Mouse (Mus musculus): ENCODE measurements around the gene Tmem218. TPM values are rescaled to one million over a fixed set of nuclear protein-coding genes. Genes with fewer than 3 reads are reported as not detected.

The Tmem218 gene
- total and polyA plus RNA-seq, 2 experiments from 2014 or later = 6.3 to 11.4 TPM

DNA sequence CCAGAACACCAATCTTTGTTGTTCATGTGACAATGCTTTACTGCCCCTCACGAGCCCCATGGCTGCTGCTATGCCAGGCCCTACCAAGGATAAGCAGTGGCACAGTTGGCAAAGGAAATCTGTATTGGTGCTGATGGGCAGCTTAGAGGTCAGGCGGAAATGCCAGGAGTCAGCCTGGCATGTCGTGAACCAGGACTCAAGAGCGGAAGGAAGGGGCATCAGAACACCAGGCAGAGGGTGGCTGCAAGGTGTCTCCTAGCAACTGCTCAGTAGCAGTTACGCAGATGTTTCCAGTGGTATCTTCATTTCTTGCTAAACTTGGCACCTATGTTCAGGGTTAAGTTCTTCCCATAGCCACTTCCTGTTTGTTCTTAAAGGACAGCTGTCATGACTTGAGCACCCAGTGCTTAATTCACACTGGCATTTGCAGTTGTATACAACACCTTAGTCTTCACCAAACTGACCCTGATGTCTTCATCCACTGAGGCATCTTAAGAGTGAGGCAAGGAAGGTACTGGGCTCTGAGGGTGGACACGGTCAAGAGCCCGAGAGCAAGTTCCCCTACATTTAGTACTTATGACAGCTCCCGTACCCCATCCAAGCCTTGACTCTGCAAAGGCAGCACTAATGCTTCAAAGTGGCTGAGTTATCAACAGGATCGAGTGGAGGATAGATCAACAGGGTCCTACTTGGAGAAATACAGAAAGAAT lies 22.6 kb downstream of the Tmem218 start:
- DNase-seq (ENCODE audit: low spot score) (no peak), ATAC-seq (no peak)
- no peaks in the 10 kb centered on the region for H3K9me3 ChIP-seq (ENCODE audit: low read length)
- H3K27ac ChIP-seq = no peak overlapping the region
- H3K4me3 ChIP-seq (ENCODE audit: low read length) = no peak overlapping the region
- H3K27me3 ChIP-seq (ENCODE audit: insufficient read depth, low read length) = no peaks in the 10 kb centered on the region
- no peak for TF ChIP-seq CTCF (IDR thresholded peaks at IDR 0.05; ENCODE audit: low read depth)
- H3K4me1 ChIP-seq (ENCODE audit: insufficient read depth, low read length) = no peaks in the 10 kb centered on the region
- no peaks in the 10 kb centered on the region for H3K36me3 ChIP-seq (ENCODE audit: insufficient read depth, low read length)
- WGBS = 92% methylated on average over 9 of the region's 9 CpGs
- no peak overlapping the region for H3K9ac ChIP-seq (replicated peaks; ENCODE audit: low read length)
- no peak overlapping the region for H3K4me2 ChIP-seq (ENCODE audit: low read depth, low read length)

GRCm38 (mm10) chr9:37232201-37233195 lies 24.5 kb downstream of the Tmem218 start:
- Histone ChIP-seq H3K4me3 (ENCODE audit: low read length) (no peak overlapping the region), H3K27me3 (ENCODE audit: insufficient read depth, low read length) (no peaks in the 10 kb centered on the region), H3K27ac (no peak overlapping the region), H3K36me3 (ENCODE audit: insufficient read depth, low read length) (no peaks in the 10 kb centered on the region), H3K4me1 (ENCODE audit: insufficient read depth, low read length) (no peaks in the 10 kb centered on the region), H3K9ac (replicated peaks; ENCODE audit: low read length) (no peak overlapping the region), H3K9me3 (ENCODE audit: low read length) (no peaks in the 10 kb centered on the region), H3K4me2 (ENCODE audit: low read depth, low read length) (no peak overlapping the region)
- WGBS = 62% methylated on average over 22 of the region's 22 CpGs
- no peak for DNase-seq (ENCODE audit: low spot score)
- TF ChIP-seq CTCF (IDR thresholded peaks at IDR 0.05; ENCODE audit: low read depth) = no peak
- ATAC-seq = no peak

DNA sequence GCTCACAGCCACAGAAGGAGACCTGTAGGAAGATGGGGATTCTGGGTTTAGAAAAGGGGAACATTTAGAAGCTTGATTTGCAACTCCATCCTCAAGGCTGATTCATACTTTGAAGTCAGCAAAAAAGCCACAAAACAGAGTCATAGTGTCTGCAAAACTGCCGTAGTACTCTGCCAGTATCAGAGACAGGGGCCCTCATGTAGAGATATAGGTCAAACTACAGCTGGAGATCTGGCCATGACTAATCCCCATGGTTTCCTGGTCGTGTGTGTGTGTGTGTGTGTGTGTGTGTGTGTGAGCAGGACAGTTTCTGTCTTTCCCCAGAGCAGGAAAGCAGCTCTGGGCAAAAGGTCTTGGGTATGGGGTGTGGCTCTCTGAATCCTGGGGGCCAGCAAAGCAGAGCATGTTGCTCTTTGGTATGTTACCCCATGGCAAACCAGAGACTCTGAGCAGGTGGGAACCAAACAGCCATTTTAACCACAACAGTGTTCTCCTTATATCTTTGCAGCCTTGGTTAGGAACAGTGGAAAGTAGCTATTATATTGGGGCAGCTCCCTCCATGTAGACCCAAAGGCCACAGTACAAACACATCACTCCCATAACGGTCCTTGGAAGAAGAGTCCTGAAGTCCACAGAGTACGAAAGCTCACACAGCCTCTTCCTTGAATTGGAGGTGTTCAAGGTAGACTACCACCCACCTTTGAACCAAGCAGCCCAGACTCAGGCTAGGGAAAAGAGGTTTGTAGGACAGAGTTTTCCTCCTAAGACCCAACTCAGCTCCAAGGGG lies 28.1 kb downstream of the Tmem218 start:
- DNase-seq (ENCODE audit: low spot score) = no peak
- WGBS = 64% methylated on average over 4 of the region's 4 CpGs
- no peak for ATAC-seq
- no peaks in the 10 kb centered on the region for H3K27me3 ChIP-seq (ENCODE audit: insufficient read depth, low read length)
- H3K4me2 ChIP-seq (ENCODE audit: low read depth, low read length) = no peak overlapping the region
- no peaks in the 10 kb centered on the region for H3K4me1 ChIP-seq (ENCODE audit: insufficient read depth, low read length)
- TF ChIP-seq CTCF (IDR thresholded peaks at IDR 0.05; ENCODE audit: low read depth) = no peak
- H3K9me3 ChIP-seq (ENCODE audit: low read length) = no peaks in the 10 kb centered on the region
- H3K36me3 ChIP-seq (ENCODE audit: insufficient read depth, low read length) = no peaks in the 10 kb centered on the region
- no peak overlapping the region for H3K4me3 ChIP-seq (ENCODE audit: low read length)
- H3K9ac ChIP-seq (replicated peaks; ENCODE audit: low read length) = no peak overlapping the region
- H3K27ac ChIP-seq = no peak overlapping the region

DNA sequence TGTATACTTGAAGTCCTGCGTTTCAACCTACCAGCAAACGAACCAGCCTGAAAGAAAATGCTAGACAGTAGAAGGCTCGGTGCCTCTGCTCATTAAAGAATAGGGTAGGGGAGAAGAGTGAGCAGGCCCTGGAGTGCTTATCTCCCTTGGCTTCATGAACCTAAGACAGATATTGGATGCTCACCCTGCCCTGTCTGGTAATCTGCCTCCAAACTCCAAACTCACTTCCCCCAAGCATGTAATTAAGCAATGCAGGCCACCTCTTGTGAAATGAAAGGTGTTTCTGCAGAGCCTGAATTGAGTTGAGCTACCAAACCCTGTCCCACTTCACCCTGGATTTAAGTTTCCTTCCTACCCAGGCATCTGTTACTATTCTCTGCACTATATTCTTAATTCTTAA lies 34.7 kb downstream of the Tmem218 start:
- no peak overlapping the region for H3K9ac ChIP-seq (replicated peaks; ENCODE audit: low read length)
- no peaks in the 10 kb centered on the region for H3K9me3 ChIP-seq (ENCODE audit: low read length)
- 94% methylated on average over 3 of the region's 3 CpGs for WGBS
- H3K4me2 ChIP-seq (ENCODE audit: low read depth, low read length) = no peak overlapping the region
- no peak for DNase-seq (ENCODE audit: low spot score)
- no peak overlapping the region for H3K4me3 ChIP-seq (ENCODE audit: low read length)
- H3K4me1 ChIP-seq (ENCODE audit: insufficient read depth, low read length) = no peaks in the 10 kb centered on the region
- no peak overlapping the region for H3K27ac ChIP-seq
- H3K27me3 ChIP-seq (ENCODE audit: insufficient read depth, low read length) = no peaks in the 10 kb centered on the region
- H3K36me3 ChIP-seq (ENCODE audit: insufficient read depth, low read length) = no peaks in the 10 kb centered on the region
- ATAC-seq = no peak
- TF ChIP-seq CTCF (IDR thresholded peaks at IDR 0.05; ENCODE audit: low read depth) = no peak

DNA sequence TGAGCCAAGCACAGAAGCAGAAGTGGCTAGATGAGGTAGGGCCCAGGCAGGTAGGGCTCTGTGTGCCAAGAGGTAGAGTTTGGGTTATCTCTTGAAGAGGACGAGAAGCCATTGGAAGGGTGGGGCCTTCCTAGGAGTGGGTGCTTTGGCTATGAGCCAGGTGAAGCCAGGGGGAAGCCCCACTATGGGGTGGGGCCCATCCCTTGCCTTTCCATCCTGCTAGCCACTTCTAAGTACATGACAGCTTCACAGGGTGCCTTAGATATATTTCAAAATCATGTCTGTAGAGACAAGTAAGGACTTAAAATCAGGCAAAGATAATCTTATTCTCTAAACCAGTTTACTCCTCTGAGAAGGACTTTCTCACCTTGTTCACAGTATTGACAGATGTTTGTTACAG lies 36.6 kb downstream of the Tmem218 start:
- no peak for TF ChIP-seq CTCF (IDR thresholded peaks at IDR 0.05; ENCODE audit: low read depth)
- Histone ChIP-seq H3K4me3 (ENCODE audit: low read length) (no peak overlapping the region), H3K4me2 (ENCODE audit: low read depth, low read length) (no peak overlapping the region), H3K9ac (replicated peaks; ENCODE audit: low read length) (no peak overlapping the region), H3K27ac (no peak overlapping the region), H3K4me1 (ENCODE audit: insufficient read depth, low read length) (no peaks in the 10 kb centered on the region), H3K36me3 (ENCODE audit: insufficient read depth, low read length) (no peaks in the 10 kb centered on the region), H3K9me3 (ENCODE audit: low read length) (no peaks in the 10 kb centered on the region), H3K27me3 (ENCODE audit: insufficient read depth, low read length) (no peaks in the 10 kb centered on the region)
- WGBS = 91% methylated on average over 1 of the region's 1 CpGs
- no peak for ATAC-seq
- DNase-seq (ENCODE audit: low spot score) = no peak

DNA sequence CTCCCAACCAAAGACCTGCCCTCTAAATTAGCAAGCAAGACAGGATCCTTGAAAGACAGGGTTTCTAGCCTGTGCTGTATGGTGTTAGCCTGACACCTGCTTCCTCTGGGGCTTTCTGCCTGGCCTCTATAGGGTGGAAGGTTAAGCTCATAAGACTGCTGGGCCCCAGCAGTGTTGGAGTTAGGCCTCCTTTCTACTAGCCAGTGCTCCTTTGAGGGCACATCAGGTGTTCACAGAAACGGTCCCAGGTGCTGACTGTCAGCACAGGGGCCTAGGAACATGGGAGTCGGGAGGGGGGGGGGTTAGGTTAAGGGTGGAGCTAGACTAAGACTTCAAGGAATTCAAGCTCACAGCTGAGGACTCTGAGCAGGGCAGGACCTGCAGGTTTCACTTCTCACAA lies 37.4 kb downstream of the Tmem218 start:
- Histone ChIP-seq H3K27ac (no peak overlapping the region), H3K9me3 (ENCODE audit: low read length) (no peaks in the 10 kb centered on the region), H3K4me1 (ENCODE audit: insufficient read depth, low read length) (no peaks in the 10 kb centered on the region), H3K4me3 (ENCODE audit: low read length) (no peak overlapping the region), H3K9ac (replicated peaks; ENCODE audit: low read length) (no peak overlapping the region), H3K27me3 (ENCODE audit: insufficient read depth, low read length) (no peaks in the 10 kb centered on the region), H3K36me3 (ENCODE audit: insufficient read depth, low read length) (no peaks in the 10 kb centered on the region), H3K4me2 (ENCODE audit: low read depth, low read length) (no peak overlapping the region)
- TF ChIP-seq CTCF (IDR thresholded peaks at IDR 0.05; ENCODE audit: low read depth) = no peak
- no peak for DNase-seq (ENCODE audit: low spot score)
- 71% methylated on average over 2 of the region's 2 CpGs for WGBS
- ATAC-seq = no peak
